Mouse (Mus musculus): ENCODE results near the gene Hrh2.

- TF ChIP-seq CTCF (IDR thresholded peaks at IDR 0.05; ENCODE audit: low read depth) (no peak), EP300 (IDR thresholded peaks at IDR 0.05; ENCODE audit: low read depth) (no peak)
These were observed 36.1 kb upstream of the Hrh2 start for GRCm38 (mm10) chr13:54155822-54156221.
